Mouse (Mus musculus): Measurements from ENCODE around the gene Idh3a.
"Not testable (repeated sequence)": the region's sequence is repeated elsewhere in the genome, so short reads cannot be mapped to it uniquely, and the experiment has no call there.

Gene Idh3a

GRCm38 (mm10) chr9:54586199-54587061 is at the start of gene Idh3a:
Gene Idh3a, plus strand, starts transcription at chr9:54586334.
- DNase-seq (ENCODE audit: low spot score), result peak; percentile 98

DNA sequence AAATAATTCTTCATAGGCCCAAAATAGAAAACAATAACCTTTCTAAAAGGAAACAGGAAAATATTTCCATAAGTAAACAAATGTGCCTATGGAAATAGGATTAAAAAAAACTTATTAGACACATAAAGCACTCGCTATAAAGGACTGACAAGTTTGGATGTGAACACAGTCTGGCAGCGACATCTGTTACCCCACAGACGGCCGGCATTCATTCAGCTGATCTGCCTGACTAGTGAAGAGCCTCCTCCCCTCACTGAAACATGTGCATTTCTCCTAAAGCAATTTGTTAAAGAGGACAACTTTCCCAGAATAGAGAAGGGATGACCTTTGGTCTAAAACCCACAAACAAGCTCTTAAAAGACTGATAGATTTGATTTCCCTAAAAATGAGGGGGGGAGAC is 49.1 kb upstream of the Idh3a start:
- DNase-seq (ENCODE audit: low spot score), result no peak

GRCm38 (mm10) chr9:54537480-54537879 is 48.7 kb upstream of the Idh3a start:
- DNase-seq (ENCODE audit: low spot score), result no peak

GRCm38 (mm10) chr9:54538244-54538643 is 47.9 kb upstream of the Idh3a start:
- DNase-seq (ENCODE audit: low spot score), result no peak

DNA sequence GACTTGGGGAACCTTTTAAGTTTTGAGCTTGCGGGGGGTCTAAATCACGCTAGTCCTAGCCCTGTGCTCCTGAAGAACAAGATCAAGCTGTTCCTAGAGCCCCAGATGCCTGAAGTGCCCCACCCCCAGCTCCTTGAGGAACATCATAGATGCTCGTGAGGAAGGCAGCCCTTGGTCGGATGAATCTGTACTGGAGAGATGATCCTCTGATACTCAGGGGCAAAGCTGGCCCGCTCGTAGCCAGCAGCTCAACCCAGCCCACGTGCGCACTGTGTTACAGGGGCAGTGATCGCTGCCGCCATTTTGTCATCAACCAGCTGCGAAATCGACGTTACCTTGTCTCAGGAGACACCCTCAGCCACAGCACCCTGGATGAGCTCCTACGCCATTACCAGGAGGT is 47.5 kb upstream of the Idh3a start, which contains the start of gene Sh2d7:
Gene Sh2d7, plus strand, starts transcription at position 301 of the 400 bp plus-strand sequence.
- no peak for DNase-seq (ENCODE audit: low spot score)

DNA sequence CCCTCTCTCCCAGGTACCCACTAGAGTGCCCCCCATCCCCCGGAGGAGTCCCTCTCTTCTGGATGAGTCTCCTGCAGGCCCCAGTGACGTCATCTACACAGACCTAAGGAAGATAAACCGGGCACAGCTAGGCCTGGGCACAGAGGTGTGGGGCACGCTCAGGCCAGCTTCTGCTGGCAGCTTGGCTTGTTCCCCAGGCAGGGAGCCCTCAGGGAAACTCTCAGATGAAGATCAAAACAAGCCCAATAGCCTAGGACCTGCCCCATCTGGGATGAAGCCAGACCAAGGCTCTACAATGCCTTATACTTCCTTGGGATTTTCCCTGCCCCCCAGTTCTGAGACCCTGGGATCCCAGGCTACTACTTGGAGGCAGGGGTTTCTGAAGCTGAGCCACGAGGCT is 45.3 kb upstream of the Idh3a start:
- peak; percentile 9 for DNase-seq (ENCODE audit: low spot score)

DNA sequence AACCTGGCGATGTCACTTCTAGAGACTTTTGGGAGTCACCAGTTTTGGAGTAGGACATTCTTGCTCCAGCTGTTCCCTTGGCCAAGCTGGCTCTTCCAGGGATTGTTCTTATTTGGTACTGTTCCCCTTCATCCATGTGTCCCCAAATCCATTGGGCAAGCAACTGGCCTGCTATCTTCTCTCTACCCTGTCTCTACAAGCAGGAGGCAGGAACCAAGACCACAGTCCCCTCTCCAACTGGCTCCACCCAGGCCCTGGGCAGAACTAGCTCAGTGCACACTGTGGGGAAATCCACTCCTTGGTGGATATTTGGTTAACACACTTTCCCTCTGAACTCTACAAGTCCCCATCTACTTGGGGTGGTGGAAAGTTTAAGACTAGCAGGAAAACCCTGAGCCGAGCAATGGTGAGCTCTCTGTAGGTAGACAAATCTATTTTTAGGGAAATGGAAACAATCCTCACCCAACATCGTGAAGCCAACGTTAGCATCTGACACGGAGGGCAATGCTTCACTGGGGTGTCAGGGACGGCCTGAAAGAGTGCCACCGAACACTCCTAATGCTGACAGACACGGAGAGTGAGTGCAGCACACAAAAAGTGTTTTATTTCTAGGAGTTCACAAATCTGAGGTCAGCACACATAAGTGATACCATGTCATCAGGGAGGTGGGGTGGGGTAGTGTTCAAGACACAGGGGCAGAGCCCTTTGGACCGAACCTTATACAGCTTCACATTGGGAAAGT is 41.8 kb upstream of the Idh3a start:
- no peak for DNase-seq (ENCODE audit: low spot score)

- DNase-seq (ENCODE audit: low spot score), result no peak
These were observed 41.2 kb upstream of the Idh3a start for GRCm38 (mm10) chr9:54544954-54545315.

- DNase-seq (ENCODE audit: low spot score), result peak; percentile 59
These were observed 38.6 kb upstream of the Idh3a start for GRCm38 (mm10) chr9:54547536-54547935.

- no peak for DNase-seq (ENCODE audit: low spot score)
These were observed 36.7 kb upstream of the Idh3a start for GRCm38 (mm10) chr9:54549433-54549832.

GRCm38 (mm10) chr9:54552409-54552808 is 33.7 kb upstream of the Idh3a start:
- peak; percentile 47 for DNase-seq (ENCODE audit: low spot score)

DNA sequence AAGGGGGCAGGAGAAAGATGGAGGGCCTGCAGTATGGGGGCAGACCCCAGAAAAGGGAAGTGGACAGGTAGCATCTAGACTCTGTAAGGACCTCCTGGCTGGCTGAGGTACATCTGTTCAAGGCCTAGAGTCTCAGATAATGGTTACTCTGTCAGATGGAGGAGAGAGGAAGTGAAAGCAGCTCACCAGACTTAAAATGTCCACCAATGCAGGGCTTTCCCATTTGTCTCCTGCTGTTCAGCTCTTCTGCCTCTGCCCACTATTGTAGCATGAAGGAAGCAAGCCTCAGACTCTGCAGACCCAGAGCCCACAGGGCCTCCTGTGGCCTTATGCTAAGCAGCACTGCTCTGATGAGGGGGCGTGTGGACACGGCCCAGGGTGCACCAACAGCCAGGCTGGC is 31.1 kb upstream of the Idh3a start:
- DNase-seq (ENCODE audit: low spot score), result no peak

DNA sequence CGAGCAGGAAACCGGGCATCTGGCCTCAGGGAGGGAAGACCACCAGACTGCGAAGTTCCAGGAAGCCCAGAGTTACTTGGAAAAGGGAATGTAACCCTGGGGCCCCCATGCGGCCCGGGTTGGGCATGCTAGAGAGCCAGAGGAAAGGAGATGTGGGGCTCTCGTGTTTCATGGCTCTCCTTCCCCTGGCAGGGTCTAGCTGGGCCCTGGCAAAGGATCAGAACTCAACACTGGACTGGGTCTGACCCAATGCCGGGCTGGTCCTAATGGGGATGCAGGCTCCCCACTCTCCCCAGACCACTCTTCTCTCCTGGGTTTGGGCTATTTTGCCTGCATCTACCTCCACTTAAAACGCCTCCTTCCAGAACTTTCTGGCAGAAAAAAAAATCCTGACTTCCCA is 27.4 kb upstream of the Idh3a start:
- no peak for DNase-seq (ENCODE audit: low spot score)

DNA sequence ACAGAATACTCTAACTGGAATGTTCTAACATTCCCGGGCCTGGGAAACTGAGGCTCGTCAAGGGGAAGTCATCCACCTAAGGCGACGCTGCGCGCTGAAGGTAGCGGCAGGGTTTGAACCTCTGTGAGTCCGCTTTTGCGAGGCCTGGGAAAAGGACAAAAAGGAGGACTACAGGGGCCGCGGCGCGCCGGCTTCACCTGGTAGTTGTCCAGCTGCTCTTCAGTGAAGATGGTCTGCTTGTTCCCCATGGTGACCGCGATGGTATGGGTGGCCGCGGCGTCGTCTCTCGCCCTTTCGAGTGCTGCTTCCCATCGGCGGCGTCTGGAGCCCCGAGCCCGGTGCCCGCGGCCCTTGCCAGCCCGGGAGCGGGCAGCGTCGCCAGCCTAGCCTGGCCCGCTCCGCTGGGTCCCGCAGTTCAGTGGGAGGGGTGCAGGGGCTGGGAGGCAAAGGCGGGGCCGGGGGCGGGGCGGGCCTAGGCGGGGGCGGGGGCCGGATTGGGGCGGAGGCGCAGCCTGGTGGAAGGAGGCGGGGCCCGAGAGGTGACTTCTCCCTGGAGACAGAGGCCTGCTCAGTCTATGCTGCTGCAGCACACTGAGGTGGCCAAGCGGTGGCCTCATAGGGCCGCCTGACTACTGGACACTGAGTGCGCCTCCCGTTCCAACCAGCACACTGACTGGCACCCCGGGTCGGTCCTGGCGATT is 26.2 kb upstream of the Idh3a start, which contains the start of gene Cib2:
Gene Cib2, minus strand, starts transcription at position 448 of the 701 bp plus-strand sequence.
- peak; percentile 83 for DNase-seq (ENCODE audit: low spot score)

GRCm38 (mm10) chr9:54560831-54561601 is 25.1 kb upstream of the Idh3a start:
- no peak for DNase-seq (ENCODE audit: low spot score)

- peak; percentile 18 for DNase-seq (ENCODE audit: low spot score)
These were observed 19.2 kb upstream of the Idh3a start for GRCm38 (mm10) chr9:54566958-54567357.

- DNase-seq (ENCODE audit: low spot score), result no peak
These were observed 17.4 kb upstream of the Idh3a start for GRCm38 (mm10) chr9:54568732-54569131.

GRCm38 (mm10) chr9:54571130-54571839 is 14.8 kb upstream of the Idh3a start:
- no peak for DNase-seq (ENCODE audit: low spot score)

DNA sequence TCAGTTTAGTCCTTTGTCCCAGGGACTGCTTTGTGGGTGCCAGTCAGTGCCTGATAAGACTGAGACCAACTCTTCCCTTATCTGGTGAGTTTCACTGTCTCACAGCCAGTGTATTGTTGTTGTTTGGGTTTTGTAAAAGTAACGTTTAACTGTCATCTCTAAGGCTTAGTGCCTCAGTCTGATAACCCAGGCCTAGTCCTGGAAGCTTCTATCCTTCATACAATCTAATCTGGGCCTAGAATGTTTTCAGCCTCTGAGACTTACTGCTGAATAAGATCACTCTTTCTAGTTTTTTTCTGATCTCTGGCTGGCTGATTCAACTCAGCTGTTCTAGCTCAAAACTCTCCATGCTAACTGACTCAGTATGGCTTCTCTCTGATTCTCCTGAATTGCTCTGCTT is 2.4 kb upstream of the Idh3a start:
- no peak for DNase-seq (ENCODE audit: low spot score)

DNA sequence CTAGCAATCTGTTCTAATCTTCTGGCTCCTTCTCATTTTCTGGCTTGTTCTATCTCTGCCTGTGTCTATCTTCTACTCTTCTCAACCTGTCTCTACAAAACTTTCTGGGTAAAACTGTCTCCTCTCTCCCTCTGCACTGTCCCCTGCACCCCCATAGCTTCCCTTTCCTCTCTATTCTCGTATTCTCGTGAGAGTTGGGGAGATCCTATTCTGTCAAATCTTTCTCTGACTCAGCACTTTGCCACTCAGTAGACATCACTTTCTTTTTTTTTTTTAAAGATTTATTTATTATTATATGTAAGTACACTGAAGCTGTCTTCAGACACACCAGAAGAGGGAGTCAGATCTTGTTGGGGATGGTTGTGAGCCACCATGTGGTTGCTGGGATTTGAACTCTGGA is 2.0 kb upstream of the Idh3a start:
- not testable (repeated sequence) for DNase-seq (ENCODE audit: low spot score)

DNA sequence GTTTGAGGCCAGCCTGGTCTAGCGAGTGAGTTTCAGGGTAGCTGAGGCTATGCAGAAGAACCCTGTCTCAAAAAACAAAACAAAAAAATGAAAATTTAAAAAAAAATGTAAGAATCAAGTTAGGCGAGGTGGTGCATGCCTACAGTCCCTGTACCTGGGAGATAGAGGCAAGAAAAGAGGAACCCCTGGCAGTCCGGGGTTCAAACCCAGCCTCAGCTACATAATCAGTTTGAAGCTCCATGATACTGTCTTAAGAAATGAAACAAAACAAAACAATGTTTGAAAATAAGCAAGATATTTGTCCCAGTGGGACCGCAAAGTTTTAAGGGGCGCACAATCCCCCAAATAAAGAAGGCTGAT is 315 bp upstream of the Idh3a start:
- no peak for DNase-seq (ENCODE audit: low spot score)
